Mouse (Mus musculus): ENCODE results near the gene Snrpa1. TPM values are rescaled to one million over a fixed set of nuclear protein-coding genes. Genes with fewer than 3 reads are reported as not detected.

The Snrpa1 gene
- polyA plus RNA-seq, 1 experiment from 2014 or later, result 47.6 TPM

- Histone ChIP-seq H3K4me1 (ENCODE audit: insufficient read depth) (peaks cover 26% of the 10 kb centered on the region), H3K9ac (replicated peaks) (peak overlapping the region; percentile 88), H3K4me2 (ENCODE audit: low read depth, low read length) (peak overlapping the region; percentile 90), H3K4me3 (ENCODE audit: low read depth, low read length) (peak overlapping the region; percentile 83), H3K27ac (ENCODE audit: low read depth) (peak overlapping the region; percentile 84), H3K27me3 (ENCODE audit: insufficient read depth, low read length) (no peaks in the 10 kb centered on the region), H3K36me3 (replicated peaks; ENCODE audit: insufficient read depth, low read length) (no peaks in the 10 kb centered on the region), H3K9me3 (ENCODE audit: low read length) (no peaks in the 10 kb centered on the region)
- DNase-seq (peak; percentile 61), ATAC-seq (peak; percentile 38)
- WGBS (ENCODE audit: insufficient replicate concordance), result under 1% methylated on average over 59 of the region's 77 CpGs
- TF ChIP-seq CTCF (IDR thresholded peaks at IDR 0.05; ENCODE audit: low read depth) (no peak), EP300 (IDR thresholded peaks at IDR 0.05; ENCODE audit: low read depth) (no peak)
These were observed 51.2 kb downstream of the Snrpa1 start for GRCm38 (mm10) chr7:66109855-66110635.

DNA sequence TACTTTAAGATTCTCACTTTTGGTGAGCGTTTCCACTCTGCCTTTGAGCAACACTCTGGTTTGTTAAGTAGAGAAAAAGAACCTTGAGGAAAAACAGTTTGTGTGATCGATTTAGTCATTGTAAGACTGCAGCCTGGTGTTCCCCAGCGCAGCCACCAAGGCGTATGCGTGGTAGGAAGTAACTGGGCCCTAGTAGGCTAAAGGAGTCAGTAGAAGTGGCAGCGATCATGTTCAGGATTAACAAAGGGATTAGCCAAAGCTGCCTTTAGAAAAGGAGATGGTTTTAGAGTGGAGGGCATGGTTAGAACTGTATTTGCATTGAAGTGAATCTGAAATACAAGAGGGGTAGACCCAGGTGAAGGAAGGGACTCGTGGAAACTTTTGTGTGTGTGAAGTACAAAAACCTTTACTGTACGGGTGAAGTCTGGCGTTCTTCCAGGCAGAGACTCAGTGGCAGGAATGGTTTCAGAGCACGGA, 51.9 kb downstream of the Snrpa1 start:
- peak overlapping the region; percentile 83 for H3K4me3 ChIP-seq (ENCODE audit: low read depth, low read length)
- 12% methylated on average over 10 of the region's 10 CpGs for WGBS (ENCODE audit: insufficient replicate concordance)
- no peaks in the 10 kb centered on the region for H3K36me3 ChIP-seq (replicated peaks; ENCODE audit: insufficient read depth, low read length)
- peaks cover 33% of the 10 kb centered on the region for H3K4me1 ChIP-seq (ENCODE audit: insufficient read depth)
- H3K9me3 ChIP-seq (ENCODE audit: low read length), result no peaks in the 10 kb centered on the region
- ATAC-seq, result no peak
- H3K27me3 ChIP-seq (ENCODE audit: insufficient read depth, low read length), result no peaks in the 10 kb centered on the region
- DNase-seq, result peak; percentile 27
- peak overlapping the region; percentile 88 for H3K9ac ChIP-seq (replicated peaks)
- H3K4me2 ChIP-seq (ENCODE audit: low read depth, low read length), result peak overlapping the region; percentile 90
- TF ChIP-seq EP300 (IDR thresholded peaks at IDR 0.05; ENCODE audit: low read depth) (no peak), CTCF (IDR thresholded peaks at IDR 0.05; ENCODE audit: low read depth) (no peak)
- H3K27ac ChIP-seq (ENCODE audit: low read depth), result peak overlapping the region; percentile 84; the same call in 1 of the 2 replicates

- Histone ChIP-seq H3K4me2 (ENCODE audit: low read depth, low read length) (peak overlapping the region; percentile 90), H3K4me3 (ENCODE audit: low read depth, low read length) (peak overlapping the region; percentile 83), H3K9ac (replicated peaks) (peak overlapping the region; percentile 88), H3K27me3 (ENCODE audit: insufficient read depth, low read length) (no peaks in the 10 kb centered on the region), H3K9me3 (ENCODE audit: low read length) (no peaks in the 10 kb centered on the region), H3K36me3 (replicated peaks; ENCODE audit: insufficient read depth, low read length) (no peaks in the 10 kb centered on the region), H3K4me1 (ENCODE audit: insufficient read depth) (peaks cover 38% of the 10 kb centered on the region), H3K27ac (ENCODE audit: low read depth) (peak overlapping the region; percentile 84; the same call in 1 of the 2 replicates)
- TF ChIP-seq CTCF (IDR thresholded peaks at IDR 0.05; ENCODE audit: low read depth), result no peak
- no peak for TF ChIP-seq EP300 (IDR thresholded peaks at IDR 0.05; ENCODE audit: low read depth)
- WGBS (ENCODE audit: insufficient replicate concordance), result 77% methylated on average over 10 of the region's 10 CpGs
- ATAC-seq (no peak), DNase-seq (no peak)
These were observed 52.4 kb downstream of the Snrpa1 start for GRCm38 (mm10) chr7:66111211-66111610.

GRCm38 (mm10) chr7:66113561-66113960, 54.8 kb downstream of the Snrpa1 start:
- H3K4me3 ChIP-seq (ENCODE audit: low read depth, low read length), result 0 out of 2 replicates have a peak overlapping the region, but pooled peaks have one; percentile 5
- peak overlapping the region; percentile 56 for H3K4me2 ChIP-seq (ENCODE audit: low read depth, low read length)
- ATAC-seq (peak; percentile 38), DNase-seq (no peak)
- H3K27ac ChIP-seq (ENCODE audit: low read depth), result peak overlapping the region; percentile 52; the same call in 1 of the 2 replicates
- H3K9ac ChIP-seq (replicated peaks), result peak overlapping the region; percentile 27; the same call in 1 of the 2 replicates
- H3K4me1 ChIP-seq (ENCODE audit: insufficient read depth), result peaks cover 45% of the 10 kb centered on the region
- no peaks in the 10 kb centered on the region for H3K36me3 ChIP-seq (replicated peaks; ENCODE audit: insufficient read depth, low read length)
- no peaks in the 10 kb centered on the region for H3K27me3 ChIP-seq (ENCODE audit: insufficient read depth, low read length)
- H3K9me3 ChIP-seq (ENCODE audit: low read length), result no peaks in the 10 kb centered on the region
- no peak for TF ChIP-seq CTCF (IDR thresholded peaks at IDR 0.05; ENCODE audit: low read depth)
- TF ChIP-seq EP300 (IDR thresholded peaks at IDR 0.05; ENCODE audit: low read depth), result peak; percentile 82
- 55% methylated on average over 3 of the region's 3 CpGs for WGBS (ENCODE audit: insufficient replicate concordance)

DNA sequence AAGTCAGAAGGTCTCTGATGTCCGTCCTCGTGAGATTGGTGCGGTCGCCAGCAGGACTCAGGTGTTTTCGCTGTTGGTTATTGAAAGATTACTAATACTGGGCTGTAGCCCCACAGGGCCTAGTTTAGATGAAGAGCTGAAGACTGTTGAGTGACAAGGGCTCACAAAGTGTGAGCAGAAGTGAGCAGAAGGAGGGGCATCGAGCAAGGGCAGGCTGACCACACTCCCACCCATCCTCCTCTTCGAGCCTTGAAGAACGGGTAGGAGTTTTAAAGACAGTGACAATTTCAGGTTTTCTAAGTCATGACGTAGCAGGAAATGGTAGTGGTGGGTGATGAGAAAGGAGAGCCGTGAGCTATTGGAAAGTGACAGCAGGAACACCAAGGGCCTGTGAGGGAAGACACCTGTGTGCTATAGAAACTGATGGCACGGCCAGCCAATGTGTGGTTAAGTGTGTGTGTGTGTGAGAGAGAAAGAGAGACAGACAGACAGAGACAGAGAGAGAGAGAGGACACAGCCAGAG, 57.1 kb downstream of the Snrpa1 start:
- no peaks in the 10 kb centered on the region for H3K27me3 ChIP-seq (ENCODE audit: insufficient read depth, low read length)
- no peak overlapping the region for H3K4me3 ChIP-seq (ENCODE audit: low read depth, low read length)
- no peak overlapping the region for H3K9ac ChIP-seq (replicated peaks)
- no peaks in the 10 kb centered on the region for H3K36me3 ChIP-seq (replicated peaks; ENCODE audit: insufficient read depth, low read length)
- DNase-seq (no peak), ATAC-seq (no peak)
- no peak for TF ChIP-seq EP300 (IDR thresholded peaks at IDR 0.05; ENCODE audit: low read depth)
- no peak for TF ChIP-seq CTCF (IDR thresholded peaks at IDR 0.05; ENCODE audit: low read depth)
- H3K4me1 ChIP-seq (ENCODE audit: insufficient read depth), result peaks cover 44% of the 10 kb centered on the region
- no peaks in the 10 kb centered on the region for H3K9me3 ChIP-seq (ENCODE audit: low read length)
- no peak overlapping the region for H3K4me2 ChIP-seq (ENCODE audit: low read depth, low read length)
- 64% methylated on average over 11 of the region's 11 CpGs for WGBS (ENCODE audit: insufficient replicate concordance)
- H3K27ac ChIP-seq (ENCODE audit: low read depth), result 0 out of 2 replicates have a peak overlapping the region, but pooled peaks have one; percentile 2

DNA sequence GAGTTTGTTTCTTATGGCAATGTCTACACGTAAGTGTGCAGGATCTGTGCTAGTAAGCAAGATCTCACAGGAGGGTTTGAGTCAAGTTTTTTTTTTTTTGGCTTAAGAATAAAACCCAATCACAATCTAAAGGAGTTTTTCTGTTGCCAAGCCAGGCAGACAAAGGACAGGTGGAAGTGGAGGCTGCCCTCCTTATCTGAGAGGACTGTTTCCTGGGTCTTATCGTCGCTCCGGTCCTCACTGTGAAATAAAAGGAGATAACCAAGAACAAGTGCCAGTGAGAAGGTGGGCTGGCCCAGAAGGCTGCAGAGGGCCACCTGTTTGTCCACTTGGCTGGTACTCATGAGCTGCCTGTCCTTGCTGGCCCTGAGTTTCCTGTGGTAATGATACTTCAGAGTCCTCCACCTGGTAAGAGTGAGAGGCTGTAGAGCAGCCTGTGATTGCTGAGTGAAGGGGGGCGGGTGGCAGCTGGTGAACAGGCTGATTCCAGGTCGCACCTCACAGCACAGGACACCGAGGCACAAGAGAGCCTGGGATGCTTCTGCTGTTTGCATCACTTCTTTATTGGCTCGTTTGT, 58.2 kb downstream of the Snrpa1 start:
- Histone ChIP-seq H3K9ac (replicated peaks) (no peak overlapping the region), H3K27ac (ENCODE audit: low read depth) (no peak overlapping the region), H3K4me1 (ENCODE audit: insufficient read depth) (peaks cover 48% of the 10 kb centered on the region), H3K4me3 (ENCODE audit: low read depth, low read length) (no peak overlapping the region), H3K36me3 (replicated peaks; ENCODE audit: insufficient read depth, low read length) (no peaks in the 10 kb centered on the region), H3K9me3 (ENCODE audit: low read length) (no peaks in the 10 kb centered on the region), H3K4me2 (ENCODE audit: low read depth, low read length) (no peak overlapping the region), H3K27me3 (ENCODE audit: insufficient read depth, low read length) (no peaks in the 10 kb centered on the region)
- no peak for ATAC-seq
- no peak for TF ChIP-seq EP300 (IDR thresholded peaks at IDR 0.05; ENCODE audit: low read depth)
- WGBS (ENCODE audit: insufficient replicate concordance), result 56% methylated on average over 8 of the region's 8 CpGs
- DNase-seq, result no peak
